Mouse (Mus musculus) monocyte, adult 5-6 weeks (primary cell): ENCODE data around the gene Tom1l2. TPM values are rescaled to one million over a fixed set of nuclear protein-coding genes. Genes with fewer than 3 reads are reported as not detected.

ENCODE experiments used
- total RNA-seq: library from RNA; stranded (forward); fragments of 200-1000, 200-491, 200-594 nt; gene quantifications from 3 replicates; pipeline ENCODE4 v1.2.3, GENCODE M21; 2017

The Tom1l2 gene
- total RNA-seq, 1 experiment from 2014 or later, result 9.3 TPM

Other genes with a start within 250 kb of the Tom1l2 start
- gene Rai1, start 247.9 kb downstream of the Tom1l2 start, total RNA-seq, result 4.6 to 18.1 TPM (median 10.3 TPM) in 3 replicates
- 28.9 to 48.1 TPM (median 45.7 TPM) in 3 replicates for gene Srebf1, start 130.3 kb downstream of the Tom1l2 start, total RNA-seq
- 0.39 TPM in 1 of 3 replicates, not detected in the others for gene Drc3, start 424 bp upstream of the Tom1l2 start, total RNA-seq
- gene Gid4, start 64.2 kb upstream of the Tom1l2 start, total RNA-seq, result 8.1 to 14.6 TPM (median 11.8 TPM) in 3 replicates
- 27.7 to 54.4 TPM (median 42.7 TPM) in 3 replicates for gene Atpaf2, start 65.6 kb upstream of the Tom1l2 start, total RNA-seq
- 29.6 to 43.7 TPM (median 35.4 TPM) in 3 replicates for gene Drg2, start 101.7 kb upstream of the Tom1l2 start, total RNA-seq
- gene Myo15, start 116.4 kb upstream of the Tom1l2 start, total RNA-seq, result 0.10 TPM in 2 of 3 replicates, not detected in the other
- gene Alkbh5, start 183.5 kb upstream of the Tom1l2 start, total RNA-seq, result 26.6 to 33.2 TPM (median 29.5 TPM) in 3 replicates